Mouse (Mus musculus): ENCODE results near the gene Siae. TPM values are rescaled to one million over a fixed set of nuclear protein-coding genes. Genes with fewer than 3 reads are reported as not detected.

Siae gene
- polyA plus RNA-seq, 1 experiment from 2014 or later: 3.4 TPM

- H3K27me3 ChIP-seq (ENCODE audit: low read depth, poor library complexity, severe bottlenecking): 0 out of 2 replicates have a peak, but pooled peaks cover 3% of the 10 kb centered on the region
- DNase-seq (ENCODE audit: low spot score): peak; percentile 20
- no peak overlapping the region for H3K4me3 ChIP-seq
- 0 out of 2 replicates have a peak, but pooled peaks cover 4% of the 10 kb centered on the region for H3K4me1 ChIP-seq
- no peak overlapping the region for H3K27ac ChIP-seq
- no peaks in the 10 kb centered on the region for H3K36me3 ChIP-seq
- no peaks in the 10 kb centered on the region for H3K9me3 ChIP-seq (replicated peaks)
- 18% methylated on average over 3 of the region's 3 CpGs for WGBS
Measured at GRCm38 (mm10) chr9:37626103-37626567, 70.6 kb downstream of the Siae start.

GRCm38 (mm10) chr9:37627263-37627662 is 71.8 kb downstream of the Siae start:
- Histone ChIP-seq H3K27ac (no peak overlapping the region), H3K36me3 (no peaks in the 10 kb centered on the region), H3K9me3 (replicated peaks) (no peaks in the 10 kb centered on the region), H3K4me1 (0 out of 2 replicates have a peak, but pooled peaks cover 4% of the 10 kb centered on the region), H3K4me3 (no peak overlapping the region), H3K27me3 (ENCODE audit: low read depth, poor library complexity, severe bottlenecking) (peaks cover 6% of the 10 kb centered on the region; the same call in 1 of the 2 replicates)
- 100% methylated on average over 1 of the region's 1 CpGs for WGBS
- no peak for DNase-seq (ENCODE audit: low spot score)

GRCm38 (mm10) chr9:37628581-37628980 is 73.1 kb downstream of the Siae start:
- Histone ChIP-seq H3K27me3 (ENCODE audit: low read depth, poor library complexity, severe bottlenecking) (peaks cover 6% of the 10 kb centered on the region; the same call in 1 of the 2 replicates), H3K27ac (no peak overlapping the region), H3K4me1 (0 out of 2 replicates have a peak, but pooled peaks cover 4% of the 10 kb centered on the region), H3K9me3 (replicated peaks) (no peaks in the 10 kb centered on the region), H3K4me3 (no peak overlapping the region), H3K36me3 (no peaks in the 10 kb centered on the region)
- DNase-seq (ENCODE audit: low spot score): no peak
- WGBS: 73% methylated on average over 4 of the region's 4 CpGs

- H3K27ac ChIP-seq: no peak overlapping the region
- 89% methylated on average over 2 of the region's 2 CpGs for WGBS
- H3K4me3 ChIP-seq: no peak overlapping the region
- H3K36me3 ChIP-seq: no peaks in the 10 kb centered on the region
- 0 out of 2 replicates have a peak, but pooled peaks cover 4% of the 10 kb centered on the region for H3K4me1 ChIP-seq
- no peaks in the 10 kb centered on the region for H3K9me3 ChIP-seq (replicated peaks)
- DNase-seq (ENCODE audit: low spot score): no peak
- peaks cover 3% of the 10 kb centered on the region; the same call in 1 of the 2 replicates for H3K27me3 ChIP-seq (ENCODE audit: low read depth, poor library complexity, severe bottlenecking)
Measured at GRCm38 (mm10) chr9:37629941-37630340, 74.4 kb downstream of the Siae start.

GRCm38 (mm10) chr9:37632305-37632704 is 76.8 kb downstream of the Siae start:
- Histone ChIP-seq H3K27me3 (ENCODE audit: low read depth, poor library complexity, severe bottlenecking) (peaks cover 3% of the 10 kb centered on the region; the same call in 1 of the 2 replicates), H3K4me1 (no peaks in the 10 kb centered on the region), H3K4me3 (no peak overlapping the region), H3K9me3 (replicated peaks) (no peaks in the 10 kb centered on the region), H3K36me3 (no peaks in the 10 kb centered on the region), H3K27ac (no peak overlapping the region)
- no peak for DNase-seq (ENCODE audit: low spot score)
- WGBS: 88% methylated on average over 2 of the region's 2 CpGs

- H3K4me1 ChIP-seq: no peaks in the 10 kb centered on the region
- 94% methylated on average over 3 of the region's 3 CpGs for WGBS
- H3K36me3 ChIP-seq: no peaks in the 10 kb centered on the region
- no peak overlapping the region for H3K4me3 ChIP-seq
- H3K27ac ChIP-seq: no peak overlapping the region
- DNase-seq (ENCODE audit: low spot score): no peak
- H3K27me3 ChIP-seq (ENCODE audit: low read depth, poor library complexity, severe bottlenecking): peaks cover 3% of the 10 kb centered on the region; the same call in 1 of the 2 replicates
- H3K9me3 ChIP-seq (replicated peaks): no peaks in the 10 kb centered on the region
Measured at GRCm38 (mm10) chr9:37634269-37634668, 78.8 kb downstream of the Siae start.

GRCm38 (mm10) chr9:37636335-37636734 is 80.8 kb downstream of the Siae start:
- Histone ChIP-seq H3K27me3 (ENCODE audit: low read depth, poor library complexity, severe bottlenecking) (peaks cover 2% of the 10 kb centered on the region; the same call in 1 of the 2 replicates), H3K9me3 (replicated peaks) (no peaks in the 10 kb centered on the region), H3K27ac (no peak overlapping the region), H3K4me3 (no peak overlapping the region), H3K4me1 (no peaks in the 10 kb centered on the region), H3K36me3 (no peaks in the 10 kb centered on the region)
- WGBS: 22% methylated on average over 7 of the region's 7 CpGs
- DNase-seq (ENCODE audit: low spot score): peak; percentile 61

- Histone ChIP-seq H3K36me3 (no peaks in the 10 kb centered on the region), H3K4me3 (no peak overlapping the region), H3K9me3 (replicated peaks) (no peaks in the 10 kb centered on the region), H3K27ac (no peak overlapping the region), H3K27me3 (ENCODE audit: low read depth, poor library complexity, severe bottlenecking) (no peaks in the 10 kb centered on the region; the same call in 1 of the 2 replicates), H3K4me1 (no peaks in the 10 kb centered on the region)
- 69% methylated on average over 6 of the region's 6 CpGs for WGBS
- no peak for DNase-seq (ENCODE audit: low spot score)
Measured at GRCm38 (mm10) chr9:37636800-37637542, 81.5 kb downstream of the Siae start.

- Histone ChIP-seq H3K27ac (no peak overlapping the region), H3K36me3 (no peaks in the 10 kb centered on the region), H3K27me3 (ENCODE audit: low read depth, poor library complexity, severe bottlenecking) (no peaks in the 10 kb centered on the region), H3K9me3 (replicated peaks) (no peaks in the 10 kb centered on the region), H3K4me1 (no peaks in the 10 kb centered on the region), H3K4me3 (no peak overlapping the region)
- 90% methylated on average over 3 of the region's 3 CpGs for WGBS
- DNase-seq (ENCODE audit: low spot score): no peak
Measured at GRCm38 (mm10) chr9:37638721-37639120, 83.2 kb downstream of the Siae start.

GRCm38 (mm10) chr9:37646246-37646645 is 90.7 kb downstream of the Siae start:
- Histone ChIP-seq H3K27ac (no peak overlapping the region), H3K4me1 (no peaks in the 10 kb centered on the region), H3K27me3 (ENCODE audit: low read depth, poor library complexity, severe bottlenecking) (no peaks in the 10 kb centered on the region), H3K36me3 (peaks cover 41% of the 10 kb centered on the region), H3K9me3 (replicated peaks) (no peaks in the 10 kb centered on the region), H3K4me3 (no peak overlapping the region)
- 89% methylated on average over 3 of the region's 3 CpGs for WGBS
- no peak for DNase-seq (ENCODE audit: low spot score)

- H3K4me3 ChIP-seq: no peak overlapping the region
- no peak overlapping the region for H3K27ac ChIP-seq
- H3K9me3 ChIP-seq (replicated peaks): no peaks in the 10 kb centered on the region
- no peak for DNase-seq (ENCODE audit: low spot score)
- H3K36me3 ChIP-seq: peaks cover 75% of the 10 kb centered on the region
- no peaks in the 10 kb centered on the region for H3K4me1 ChIP-seq
- H3K27me3 ChIP-seq (ENCODE audit: low read depth, poor library complexity, severe bottlenecking): no peaks in the 10 kb centered on the region
- WGBS: 93% methylated on average over 5 of the region's 5 CpGs
Measured at GRCm38 (mm10) chr9:37650639-37651038, 95.1 kb downstream of the Siae start.

- no peak overlapping the region for H3K27ac ChIP-seq
- 81% methylated on average over 5 of the region's 5 CpGs for WGBS
- H3K4me3 ChIP-seq: no peak overlapping the region
- H3K36me3 ChIP-seq: peaks cover 58% of the 10 kb centered on the region
- no peaks in the 10 kb centered on the region for H3K9me3 ChIP-seq (replicated peaks)
- H3K27me3 ChIP-seq (ENCODE audit: low read depth, poor library complexity, severe bottlenecking): no peaks in the 10 kb centered on the region
- DNase-seq (ENCODE audit: low spot score): no peak
- H3K4me1 ChIP-seq: peaks cover 8% of the 10 kb centered on the region
Measured at GRCm38 (mm10) chr9:37653836-37654235, 98.3 kb downstream of the Siae start.

- 71% methylated on average over 8 of the region's 8 CpGs for WGBS
- no peaks in the 10 kb centered on the region for H3K27me3 ChIP-seq (ENCODE audit: low read depth, poor library complexity, severe bottlenecking)
Measured at GRCm38 (mm10) chr9:37655961-37656360, 100.5 kb downstream of the Siae start.

More at GRCm38 (mm10) chr9:37655961-37656360, 100.5 kb downstream of the Siae start:
- Histone ChIP-seq H3K4me1 (peaks cover 8% of the 10 kb centered on the region), H3K9me3 (replicated peaks) (no peaks in the 10 kb centered on the region), H3K4me3 (peak overlapping the region; percentile 85), H3K27ac (peak overlapping the region; percentile 92; the same call in 1 of the 2 replicates), H3K36me3 (peaks cover 37% of the 10 kb centered on the region)
- DNase-seq (ENCODE audit: low spot score): no peak

All from limb, embryonic 10.5 days (tissue).